Mouse (Mus musculus): ENCODE data around the gene Fam13c. TPM values are rescaled to one million over a fixed set of nuclear protein-coding genes. Genes with fewer than 3 reads are reported as not detected.
"Not testable (repeated sequence)": the region's sequence is repeated elsewhere in the genome, so short reads cannot be mapped to it uniquely, and the experiment has no call there.

Fam13c gene
- polyA plus RNA-seq, 1 experiment = 27.7 TPM

DNA sequence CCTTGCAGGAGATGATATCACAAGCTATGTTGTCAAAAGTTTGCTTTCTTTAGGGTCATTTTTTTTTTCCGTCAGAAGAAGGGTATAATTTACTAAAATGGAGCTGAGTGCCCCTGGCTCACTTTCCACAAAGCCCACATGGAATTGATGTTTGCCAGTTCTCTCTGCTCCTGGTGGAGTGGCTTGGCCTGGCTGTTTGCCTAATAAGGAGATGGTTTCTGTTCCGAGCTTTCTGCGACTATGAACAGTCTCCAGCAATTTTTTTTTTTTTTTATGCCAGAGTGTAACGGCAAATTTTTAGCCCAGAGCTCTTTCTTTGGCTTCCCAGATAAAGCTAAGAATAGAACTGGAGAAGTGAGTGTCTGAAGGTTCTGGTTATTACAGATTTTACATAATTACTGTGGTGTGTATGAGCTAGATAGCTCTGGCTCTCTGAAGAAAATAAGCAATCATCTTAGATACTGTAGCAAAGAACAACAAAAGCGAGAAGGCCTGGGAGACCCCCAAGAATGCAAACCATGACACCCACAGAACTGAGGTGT lies 12.1 kb upstream of the Fam13c start:
- no peak for TF ChIP-seq CTCF (IDR thresholded peaks at IDR 0.05; ENCODE audit: extremely low read depth, insufficient read depth, low read length)
- TF ChIP-seq POLR2A (IDR thresholded peaks at IDR 0.05; ENCODE audit: extremely low read depth, insufficient read depth, low read length) = no peak
- Histone ChIP-seq H3K4me3 (ENCODE audit: insufficient read depth, low read length) (no peak overlapping the region), H3K4me1 (ENCODE audit: control insufficient read depth, insufficient read depth, low read length) (0 out of 2 replicates have a peak, but pooled peaks cover 3% of the 10 kb centered on the region), H3K27ac (ENCODE audit: insufficient read depth, low read length) (peak overlapping the region; percentile 78)

DNA sequence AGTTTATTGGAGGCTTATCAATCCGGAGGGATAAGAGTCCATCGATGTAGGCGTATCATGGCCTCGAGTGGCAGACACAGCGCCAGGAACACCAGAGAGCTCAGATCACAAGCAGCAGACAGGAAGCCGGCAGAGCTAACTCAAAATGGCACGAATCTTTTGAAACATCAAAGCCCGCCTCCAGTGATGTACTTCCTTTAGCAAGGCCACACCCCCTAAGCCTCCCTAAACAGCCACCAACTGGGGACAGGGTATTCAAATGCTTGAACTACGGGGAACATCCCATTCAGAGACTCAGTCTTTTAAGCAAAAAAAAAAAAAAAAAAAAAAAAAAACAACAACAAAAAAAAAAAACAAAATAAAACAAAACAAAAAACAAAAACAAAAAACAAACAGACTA lies 10.9 kb upstream of the Fam13c start:
- Histone ChIP-seq H3K4me3 (ENCODE audit: insufficient read depth, low read length) (no peak overlapping the region), H3K4me1 (ENCODE audit: control insufficient read depth, insufficient read depth, low read length) (0 out of 2 replicates have a peak, but pooled peaks cover 3% of the 10 kb centered on the region), H3K27ac (ENCODE audit: insufficient read depth, low read length) (no peak overlapping the region)
- TF ChIP-seq CTCF (IDR thresholded peaks at IDR 0.05; ENCODE audit: extremely low read depth, insufficient read depth, low read length) (no peak), POLR2A (IDR thresholded peaks at IDR 0.05; ENCODE audit: extremely low read depth, insufficient read depth, low read length) (no peak)

DNA sequence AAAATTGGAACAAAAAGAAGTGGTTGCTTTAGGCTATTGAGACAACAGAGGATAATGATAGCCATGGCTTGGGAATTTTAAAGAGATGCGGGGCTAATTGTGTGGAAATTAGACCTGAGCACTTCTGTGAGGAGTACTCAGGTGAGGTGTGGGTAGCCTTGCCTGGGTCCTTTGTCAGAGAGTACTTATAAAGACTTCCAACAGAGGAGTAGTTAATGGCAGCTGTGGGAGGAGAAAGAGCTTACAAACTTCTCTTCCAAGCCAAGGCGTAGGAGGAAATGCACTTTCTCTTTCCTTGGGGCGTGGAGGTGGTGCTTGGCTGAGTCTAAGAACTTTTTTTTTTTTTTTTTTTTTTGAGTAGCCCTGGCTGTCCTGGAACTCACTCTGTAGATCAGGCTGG lies 6.9 kb upstream of the Fam13c start:
- Histone ChIP-seq H3K27ac (ENCODE audit: insufficient read depth, low read length) (no peak overlapping the region), H3K4me3 (ENCODE audit: insufficient read depth, low read length) (no peak overlapping the region), H3K4me1 (ENCODE audit: control insufficient read depth, insufficient read depth, low read length) (0 out of 2 replicates have a peak, but pooled peaks cover 2% of the 10 kb centered on the region)
- TF ChIP-seq POLR2A (IDR thresholded peaks at IDR 0.05; ENCODE audit: extremely low read depth, insufficient read depth, low read length) (no peak), CTCF (IDR thresholded peaks at IDR 0.05; ENCODE audit: extremely low read depth, insufficient read depth, low read length) (no peak)

DNA sequence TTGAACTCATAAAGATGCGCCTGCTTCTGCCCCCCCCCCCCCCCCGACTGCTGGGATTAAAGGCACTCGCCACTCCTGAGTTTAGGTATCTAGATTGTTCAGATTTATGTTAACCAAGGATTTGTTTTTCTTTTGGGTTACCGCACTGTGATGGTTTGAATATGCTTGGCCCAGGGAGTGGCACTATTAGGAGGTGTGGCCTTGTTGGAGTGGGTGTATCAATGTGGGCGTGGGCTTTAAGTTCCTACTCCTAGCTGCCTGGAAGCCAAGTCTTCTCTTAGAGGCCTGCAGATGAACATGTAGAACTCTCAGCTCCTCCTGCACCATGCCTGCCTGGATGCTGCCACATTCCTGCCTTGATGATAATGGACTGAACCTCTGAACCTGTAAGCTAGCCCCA lies 6.5 kb upstream of the Fam13c start:
- H3K27ac ChIP-seq (ENCODE audit: insufficient read depth, low read length); H3K4me3 ChIP-seq (ENCODE audit: insufficient read depth, low read length): not testable (repeated sequence)

DNA sequence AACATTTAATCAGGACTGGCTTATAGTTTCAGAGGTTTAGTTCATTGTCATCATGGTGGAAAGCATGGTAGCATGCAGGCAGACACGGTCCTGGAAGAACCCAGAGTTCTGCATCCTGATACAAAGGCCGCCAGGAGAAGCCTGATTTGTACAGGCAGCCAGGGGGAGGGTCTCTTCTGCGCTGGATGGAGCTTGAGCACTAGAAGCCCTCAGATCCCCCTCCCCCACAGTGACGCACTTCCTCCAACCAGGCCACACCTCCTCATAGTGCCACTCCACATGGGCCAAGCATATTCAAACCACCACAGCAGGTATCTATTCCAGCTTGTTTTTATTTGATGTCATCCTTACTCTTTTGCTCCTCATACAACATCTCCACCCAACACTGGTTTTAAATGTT lies 3.6 kb upstream of the Fam13c start:
- Histone ChIP-seq H3K4me1 (ENCODE audit: control insufficient read depth, insufficient read depth, low read length) (no peaks in the 10 kb centered on the region), H3K4me3 (ENCODE audit: insufficient read depth, low read length) (no peak overlapping the region), H3K27ac (ENCODE audit: insufficient read depth, low read length) (no peak overlapping the region)
- TF ChIP-seq POLR2A (IDR thresholded peaks at IDR 0.05; ENCODE audit: extremely low read depth, insufficient read depth, low read length) (no peak), CTCF (IDR thresholded peaks at IDR 0.05; ENCODE audit: extremely low read depth, insufficient read depth, low read length) (no peak)

More for the DNA sequence above, 6.5 kb upstream of the Fam13c start:
- H3K4me1 ChIP-seq (ENCODE audit: control insufficient read depth, insufficient read depth, low read length) = not testable (repeated sequence)

DNA sequence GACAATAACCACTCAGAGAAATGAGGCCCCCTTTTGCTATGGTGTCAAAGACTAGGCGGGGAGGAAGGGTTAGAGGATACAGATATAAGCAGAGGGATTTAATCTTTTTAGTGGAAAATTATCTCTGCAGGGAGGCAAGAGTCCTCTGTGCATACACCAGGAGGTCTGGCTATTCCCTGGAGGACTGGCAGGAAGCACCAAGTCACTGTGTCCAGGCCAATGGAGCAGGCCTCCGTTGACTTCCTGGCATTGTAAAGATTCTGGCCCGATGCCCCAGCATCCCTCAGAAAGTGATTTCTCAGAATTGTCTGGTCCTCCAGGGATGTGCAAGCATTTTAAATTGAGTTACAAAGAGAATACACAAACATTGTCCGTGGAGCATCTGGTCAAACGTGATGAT lies 3.0 kb upstream of the Fam13c start:
- no peak overlapping the region for H3K27ac ChIP-seq (ENCODE audit: insufficient read depth, low read length)
- peaks cover 3% of the 10 kb centered on the region; the same call in 1 of the 2 replicates for H3K4me1 ChIP-seq (ENCODE audit: control insufficient read depth, insufficient read depth, low read length)
- no peak overlapping the region for H3K4me3 ChIP-seq (ENCODE audit: insufficient read depth, low read length)
- TF ChIP-seq POLR2A (IDR thresholded peaks at IDR 0.05; ENCODE audit: extremely low read depth, insufficient read depth, low read length) = no peak
- no peak for TF ChIP-seq CTCF (IDR thresholded peaks at IDR 0.05; ENCODE audit: extremely low read depth, insufficient read depth, low read length)

DNA sequence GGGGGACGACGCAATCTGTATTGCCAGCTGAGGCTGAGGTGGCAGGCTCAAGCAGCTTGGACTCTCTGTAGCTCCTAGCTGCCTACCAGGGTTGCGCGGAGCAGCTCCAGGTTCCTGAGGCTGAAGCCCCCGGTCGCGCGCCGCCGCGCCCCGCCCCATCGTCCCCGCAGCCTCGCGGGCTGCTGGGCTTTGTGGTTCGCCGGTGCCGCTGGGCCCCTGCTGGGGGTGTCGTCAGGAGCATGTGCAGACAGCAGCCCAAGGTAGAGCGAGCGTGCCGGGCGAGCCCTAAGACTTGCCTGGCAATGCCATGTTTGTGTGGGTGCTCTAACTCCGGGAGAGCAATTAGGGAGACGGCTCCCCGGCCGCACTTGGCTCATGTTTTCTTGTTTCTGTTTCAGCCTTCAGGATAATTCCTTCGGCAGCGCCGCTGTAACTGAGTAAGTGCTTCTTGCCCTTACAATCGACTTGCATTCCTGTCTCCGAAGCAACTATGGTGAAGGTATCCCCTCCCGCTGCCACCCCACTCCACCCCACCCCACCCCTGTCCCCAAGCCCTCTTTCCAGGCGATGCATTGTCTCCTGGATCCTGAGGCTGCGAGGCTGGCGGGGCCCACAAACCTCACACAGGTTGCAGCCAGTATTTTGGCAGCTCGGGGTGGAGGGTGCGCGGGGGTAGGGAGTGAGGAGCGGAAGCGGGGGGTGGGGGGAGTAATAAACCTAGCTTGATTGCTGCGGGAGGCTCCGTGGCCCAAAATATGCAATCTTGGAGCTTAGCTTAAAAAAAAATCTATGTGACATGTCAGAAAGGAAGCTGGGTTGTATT lies 569 bp downstream of the Fam13c start:
- Histone ChIP-seq H3K27ac (ENCODE audit: insufficient read depth, low read length) (peak overlapping the region; percentile 97), H3K4me3 (ENCODE audit: insufficient read depth, low read length) (peak overlapping the region; percentile 92), H3K4me1 (ENCODE audit: control insufficient read depth, insufficient read depth, low read length) (peaks cover 8% of the 10 kb centered on the region; the same call in 1 of the 2 replicates)
- TF ChIP-seq POLR2A (IDR thresholded peaks at IDR 0.05; ENCODE audit: extremely low read depth, insufficient read depth, low read length) = peak; percentile 70
- no peak for TF ChIP-seq CTCF (IDR thresholded peaks at IDR 0.05; ENCODE audit: extremely low read depth, insufficient read depth, low read length)

DNA sequence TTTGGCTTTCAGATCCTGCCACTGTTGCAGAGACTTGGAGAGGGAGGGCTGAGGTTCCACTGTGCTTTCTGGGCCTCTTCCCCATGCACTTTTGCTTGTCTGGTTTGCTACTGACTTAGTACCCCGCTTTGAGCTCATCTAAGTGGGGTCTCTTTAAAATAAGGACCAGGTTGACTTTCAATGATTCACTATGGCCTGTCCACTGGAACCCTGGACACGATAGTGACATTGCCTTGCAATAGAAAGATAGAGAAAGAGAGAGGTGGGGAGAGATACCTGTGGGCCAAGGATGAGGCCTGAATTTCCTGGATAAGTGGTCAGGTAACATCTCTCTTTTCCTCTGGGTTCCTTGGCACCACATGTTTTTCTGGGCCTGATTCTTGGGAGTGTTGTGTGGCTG lies 1.9 kb downstream of the Fam13c start:
- H3K4me3 ChIP-seq (ENCODE audit: insufficient read depth, low read length) = peak overlapping the region; percentile 92
- TF ChIP-seq POLR2A (IDR thresholded peaks at IDR 0.05; ENCODE audit: extremely low read depth, insufficient read depth, low read length) = no peak
- no peak for TF ChIP-seq CTCF (IDR thresholded peaks at IDR 0.05; ENCODE audit: extremely low read depth, insufficient read depth, low read length)
- H3K27ac ChIP-seq (ENCODE audit: insufficient read depth, low read length) = 0 out of 2 replicates have a peak overlapping the region, but pooled peaks have one; percentile 28
- H3K4me1 ChIP-seq (ENCODE audit: control insufficient read depth, insufficient read depth, low read length) = peaks cover 9% of the 10 kb centered on the region; the same call in 1 of the 2 replicates

DNA sequence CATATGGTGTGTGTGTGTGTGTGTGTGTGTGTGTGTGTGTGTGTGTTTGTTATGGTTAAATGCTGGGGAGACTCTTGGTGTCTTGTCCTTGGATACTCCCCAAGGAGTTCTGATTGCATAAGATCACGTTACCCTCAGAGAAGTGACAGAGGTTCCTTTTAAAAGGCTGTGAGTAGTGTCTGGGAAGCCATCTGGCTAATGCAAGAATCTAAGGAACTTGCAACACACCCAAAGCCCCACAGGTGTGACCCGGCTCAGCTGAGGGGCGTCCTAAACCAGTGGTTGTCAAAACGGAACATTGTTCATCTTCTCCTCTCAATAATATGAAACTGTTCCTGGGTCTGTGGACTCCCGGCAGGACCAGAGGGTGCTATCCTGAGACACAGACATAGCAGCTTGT lies 2.3 kb downstream of the Fam13c start:
- TF ChIP-seq CTCF (IDR thresholded peaks at IDR 0.05; ENCODE audit: extremely low read depth, insufficient read depth, low read length) = no peak
- H3K4me3 ChIP-seq (ENCODE audit: insufficient read depth, low read length) = peak overlapping the region; percentile 92; the same call in 1 of the 2 replicates
- H3K4me1 ChIP-seq (ENCODE audit: control insufficient read depth, insufficient read depth, low read length) = peaks cover 9% of the 10 kb centered on the region; the same call in 1 of the 2 replicates
- H3K27ac ChIP-seq (ENCODE audit: insufficient read depth, low read length) = 0 out of 2 replicates have a peak overlapping the region, but pooled peaks have one; percentile 53

DNA sequence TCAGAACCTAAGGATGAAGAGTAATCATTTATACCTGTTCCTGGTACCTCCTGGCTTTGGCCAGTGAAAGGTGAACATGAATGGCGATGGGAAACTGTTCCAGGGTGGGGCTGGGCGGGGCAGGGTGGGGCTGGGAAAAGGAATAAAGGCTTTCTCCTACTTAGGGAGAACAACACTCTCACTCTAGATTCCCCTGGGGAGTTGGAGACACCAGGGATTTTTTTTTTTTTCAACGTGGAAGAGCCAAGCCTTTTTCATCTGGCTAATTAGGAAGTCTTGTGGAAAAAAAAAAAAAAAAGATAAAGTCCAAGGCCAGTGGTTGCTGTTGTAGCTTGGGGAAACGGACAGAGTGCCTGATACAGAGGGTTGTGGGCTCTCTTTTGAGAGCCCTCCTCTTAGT lies 7.5 kb downstream of the Fam13c start:
- Histone ChIP-seq H3K27ac (ENCODE audit: insufficient read depth, low read length) (no peak overlapping the region), H3K4me3 (ENCODE audit: insufficient read depth, low read length) (no peak overlapping the region), H3K4me1 (ENCODE audit: control insufficient read depth, insufficient read depth, low read length) (peaks cover 5% of the 10 kb centered on the region; the same call in 1 of the 2 replicates)
- TF ChIP-seq POLR2A (IDR thresholded peaks at IDR 0.05; ENCODE audit: extremely low read depth, insufficient read depth, low read length) (no peak), CTCF (IDR thresholded peaks at IDR 0.05; ENCODE audit: extremely low read depth, insufficient read depth, low read length) (no peak)

All from cortical plate, adult 2 months (tissue).